Mouse (Mus musculus): ENCODE data around the gene Epn2.

Epn2 gene

DNA sequence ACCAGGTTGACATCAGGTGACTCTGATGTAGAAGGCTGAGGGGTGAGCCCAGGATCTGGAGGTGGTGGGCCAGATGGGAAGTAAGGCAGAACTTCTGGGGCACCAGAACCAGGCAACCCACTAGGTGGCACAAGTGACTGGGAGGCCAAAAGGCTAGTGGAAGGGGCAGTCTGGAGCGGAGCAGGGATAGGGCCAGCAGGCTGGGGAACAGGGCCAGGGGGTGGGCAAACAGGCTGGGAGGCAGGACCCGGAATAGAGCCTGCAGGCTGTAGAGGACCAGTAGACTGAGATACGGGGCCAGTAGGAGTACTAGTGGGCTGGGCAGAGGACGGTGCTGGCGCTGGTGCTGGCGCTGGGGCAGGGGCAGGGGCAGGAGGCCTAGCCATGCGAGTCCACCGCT, 89.6 kb downstream of the Epn2 start:
- no peak for DNase-seq (ENCODE audit: inconsistent ontology term)

DNA sequence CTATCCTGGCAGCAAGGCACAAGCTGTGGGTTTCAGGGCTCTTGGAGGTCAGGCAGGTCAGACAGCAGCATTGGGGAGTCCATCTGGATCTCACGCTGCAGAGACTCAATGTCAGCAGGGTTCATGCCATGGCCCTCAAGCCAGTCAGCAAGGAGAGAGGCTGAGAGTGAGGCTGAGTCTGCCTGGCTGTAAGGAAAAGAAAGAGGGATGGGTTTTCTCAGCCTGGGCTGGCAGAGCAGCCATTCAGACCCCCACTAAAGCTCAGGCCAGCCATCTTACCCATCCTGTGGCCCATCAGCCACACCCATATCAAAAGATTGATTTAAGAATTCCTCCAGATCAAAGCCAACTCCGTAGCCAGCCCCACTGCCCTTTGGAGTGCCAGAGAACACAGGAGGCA, 90.4 kb downstream of the Epn2 start:
- DNase-seq (ENCODE audit: inconsistent ontology term) = no peak

DNA sequence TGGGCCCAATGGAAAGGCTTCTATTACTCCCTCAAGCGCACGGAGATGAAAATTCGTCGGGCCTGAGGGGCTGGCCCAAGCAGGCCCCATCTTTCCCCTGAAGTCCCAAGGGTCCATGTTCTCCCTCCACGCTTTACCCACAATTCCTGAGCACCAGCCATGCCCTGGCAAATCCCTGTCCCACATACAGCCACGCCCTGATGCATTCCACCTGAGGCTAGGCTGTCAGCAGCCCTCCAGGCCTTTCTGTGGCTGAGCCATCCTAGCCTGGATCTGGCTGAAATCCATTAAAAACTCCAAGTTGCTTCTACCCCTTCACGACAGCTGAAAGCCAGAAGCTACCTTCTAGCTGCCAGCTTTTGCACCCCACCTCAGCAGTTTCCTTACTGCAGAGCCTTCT, 91.6 kb downstream of the Epn2 start:
- DNase-seq (ENCODE audit: inconsistent ontology term) = no peak

DNA sequence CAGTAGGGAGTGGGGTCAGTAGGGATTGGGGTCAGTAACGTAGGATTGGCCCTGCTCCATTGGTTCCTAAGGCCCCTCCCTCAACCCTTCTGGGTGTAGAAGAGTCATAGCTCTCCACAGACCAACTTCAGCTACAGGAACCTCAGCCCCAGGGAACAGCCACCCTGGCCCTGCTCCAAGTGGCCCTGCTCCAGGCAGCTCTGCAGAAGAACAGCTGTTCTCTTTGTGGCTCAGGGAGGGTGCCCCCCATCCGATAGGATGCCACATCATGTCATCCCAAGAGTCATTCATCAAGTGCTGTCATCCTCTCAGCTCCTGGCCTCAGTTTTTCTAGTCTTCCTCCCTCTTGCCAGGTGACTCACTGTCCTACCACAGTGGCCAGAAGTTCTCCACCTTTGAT, 92.1 kb downstream of the Epn2 start:
- peak; percentile 73 for DNase-seq (ENCODE audit: inconsistent ontology term)

DNA sequence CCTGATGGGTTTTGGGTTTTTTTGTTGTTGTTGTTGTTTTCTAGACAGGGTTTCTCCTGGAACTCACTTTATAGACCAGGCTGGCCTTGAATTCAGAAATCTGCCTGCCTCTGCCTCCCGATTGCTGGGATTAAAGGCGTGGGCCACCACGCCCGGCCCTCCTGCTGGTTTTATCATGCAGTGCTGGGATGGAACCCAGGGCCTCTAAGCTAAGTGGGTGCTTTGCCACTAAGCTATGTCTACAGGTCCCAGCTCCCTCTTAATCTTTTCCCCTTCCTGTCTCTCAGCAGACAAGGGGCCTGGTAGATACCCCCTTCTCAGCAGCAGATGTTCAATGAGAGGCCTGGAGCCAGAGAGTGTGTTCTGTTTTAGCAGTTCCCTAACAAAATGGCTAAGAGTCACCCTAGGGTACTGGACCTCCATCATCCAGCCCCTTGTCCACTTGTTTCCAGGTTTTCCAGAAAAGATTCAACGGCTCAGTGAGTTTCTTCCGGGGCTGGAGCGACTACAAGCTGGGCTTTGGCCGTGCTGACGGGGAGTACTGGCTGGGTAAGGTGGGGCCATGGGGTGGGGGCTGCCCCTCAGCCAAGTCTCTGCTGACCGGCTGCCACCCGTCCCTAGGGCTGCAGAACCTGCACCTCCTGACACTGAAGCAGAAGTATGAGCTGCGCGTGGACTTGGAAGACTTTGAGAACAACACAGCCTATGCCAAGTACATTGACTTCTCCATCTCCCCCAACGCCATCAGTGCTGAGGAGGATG, 92.8 kb downstream of the Epn2 start:
- no peak for DNase-seq (ENCODE audit: inconsistent ontology term)

DNA sequence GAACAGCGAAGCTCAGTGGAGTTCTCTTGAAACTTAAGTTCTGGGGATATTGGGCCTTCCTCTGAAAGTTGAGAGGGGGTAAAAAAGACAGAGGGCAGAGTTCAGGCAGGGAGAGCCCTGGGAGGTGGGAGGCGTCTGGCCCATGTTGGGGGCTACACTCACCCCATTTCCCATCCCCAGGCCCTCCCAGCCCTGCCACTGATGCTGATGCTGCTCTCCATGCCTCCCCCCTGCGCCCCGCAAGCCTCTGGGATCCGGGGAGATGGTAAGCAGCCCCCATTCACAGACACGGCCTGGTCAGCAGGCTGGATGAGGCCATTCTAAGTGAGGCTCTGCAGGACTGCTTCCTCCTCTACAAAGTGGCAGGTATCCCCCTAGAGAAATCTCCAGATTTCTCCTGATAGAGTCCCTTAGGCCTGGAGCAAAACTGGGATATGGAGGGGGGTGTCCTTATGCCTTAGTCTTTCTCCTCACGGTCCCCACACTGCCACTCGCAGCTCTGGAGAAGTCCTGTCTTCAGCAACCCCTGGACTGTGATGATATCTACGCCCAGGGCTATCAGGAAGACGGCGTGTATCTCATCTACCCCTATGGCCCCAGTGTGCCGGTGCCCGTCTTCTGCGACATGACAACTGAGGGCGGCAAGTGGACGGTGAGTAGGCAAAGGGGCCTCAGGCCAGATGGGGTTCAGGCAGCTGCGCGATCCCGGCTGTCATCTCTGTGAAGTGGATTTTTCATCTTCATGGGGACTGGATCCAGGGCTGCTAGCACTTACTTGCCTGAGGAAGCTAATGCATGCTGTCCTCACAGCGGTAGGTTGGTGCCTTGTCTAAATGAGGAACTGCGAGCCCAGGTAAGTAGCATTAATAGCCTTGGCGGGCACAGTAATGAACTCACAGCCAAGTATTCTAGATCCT, 93.7 kb downstream of the Epn2 start:
- DNase-seq (ENCODE audit: inconsistent ontology term) = no peak

DNA sequence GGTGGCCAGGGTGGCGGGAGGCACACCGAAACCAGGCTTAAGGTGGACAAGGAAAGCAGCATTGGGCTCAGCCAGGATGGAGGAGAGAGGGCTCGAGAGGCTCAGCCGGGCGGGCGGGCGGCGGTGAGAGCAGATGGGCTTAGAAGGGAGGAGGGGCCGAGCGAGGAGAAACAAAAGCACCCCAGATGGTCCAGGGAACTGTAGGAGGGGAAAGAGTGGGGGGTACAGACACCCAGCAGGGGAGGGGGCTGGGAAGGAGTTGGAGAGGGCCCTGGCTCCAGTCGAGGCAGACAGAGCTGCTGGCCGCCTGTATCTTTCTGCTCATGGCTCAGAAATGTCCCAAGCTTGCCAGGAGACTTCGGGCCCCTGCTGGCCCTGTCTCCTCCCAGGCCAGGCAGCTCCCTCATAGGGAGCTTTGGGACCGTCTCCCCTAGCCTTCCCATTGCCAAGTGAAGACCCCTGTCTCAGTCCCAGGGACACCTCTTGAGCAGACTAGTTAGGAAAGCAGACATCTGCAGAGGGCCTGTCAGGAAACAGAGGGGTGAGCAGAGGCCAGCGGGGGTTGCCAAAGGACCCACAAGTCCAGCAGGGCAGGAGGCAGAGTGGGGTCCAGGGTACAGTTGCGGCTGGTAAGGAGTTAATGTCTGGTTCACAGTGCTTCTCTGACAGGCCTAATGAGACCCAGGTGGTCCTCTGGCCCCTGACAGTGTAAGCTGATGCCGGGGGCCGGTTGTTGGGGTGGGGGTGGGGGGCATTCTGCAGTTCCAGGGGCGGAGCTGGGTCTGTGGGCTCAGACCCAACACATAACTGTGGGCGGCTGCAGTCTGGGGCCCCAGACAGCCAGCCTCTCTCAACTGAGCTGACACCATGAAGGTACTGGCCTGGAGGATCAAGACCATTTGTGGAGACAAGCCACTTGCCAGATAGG, 94.6 kb downstream of the Epn2 start, which contains the start of gene Mfap4:
Gene Mfap4, plus strand, starts transcription at position 819 of the 928 bp plus-strand sequence.
- peak; percentile 67 for DNase-seq (ENCODE audit: inconsistent ontology term)

DNA sequence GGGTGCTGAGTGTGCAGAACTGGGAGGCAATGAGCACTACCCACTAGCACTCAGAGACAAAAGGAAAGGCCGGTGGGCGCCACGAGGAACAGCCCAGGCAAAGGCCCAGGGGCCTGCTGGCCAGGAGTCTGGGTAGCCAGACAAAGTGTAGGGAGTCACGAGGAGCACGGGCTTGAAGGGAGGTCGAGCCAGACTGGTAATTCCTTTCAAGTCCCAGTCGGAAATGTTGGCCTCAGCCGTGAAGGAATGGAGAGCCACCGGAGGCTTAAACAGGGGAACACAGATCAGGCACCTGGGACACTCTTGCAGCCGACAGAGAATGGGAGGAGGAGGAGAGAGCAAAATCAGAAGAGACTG, 95.3 kb downstream of the Epn2 start:
- no peak for DNase-seq (ENCODE audit: inconsistent ontology term)

DNA sequence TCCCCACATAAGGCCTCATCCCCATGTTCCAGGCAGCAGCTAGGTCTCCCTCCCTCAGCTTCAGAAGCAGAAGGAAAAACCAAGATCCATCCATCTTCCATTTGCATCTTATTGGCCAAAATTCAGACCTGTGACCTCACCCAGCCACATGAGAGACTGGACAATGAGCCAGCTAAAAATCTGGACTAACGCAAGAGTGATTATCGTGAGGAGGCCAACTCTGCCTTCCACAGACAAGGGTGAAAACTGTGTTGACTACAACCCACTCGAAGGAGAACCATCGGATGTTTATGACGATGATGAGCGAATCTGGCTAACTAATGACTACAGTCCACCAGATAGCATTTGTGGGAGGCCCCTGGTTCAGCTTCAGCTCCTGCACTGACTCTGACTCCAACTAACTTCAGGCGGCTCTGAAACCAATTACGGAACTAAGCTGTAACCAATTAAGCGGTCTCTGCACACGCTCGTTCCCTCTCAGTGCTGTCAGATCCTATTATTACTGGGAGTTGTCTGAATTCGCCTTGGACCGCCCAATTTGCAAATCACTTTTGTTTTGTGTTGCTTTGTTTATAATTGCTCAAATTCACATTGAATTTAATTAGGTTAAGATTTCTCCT, 96.2 kb downstream of the Epn2 start:
- peak; percentile 76 for DNase-seq (ENCODE audit: inconsistent ontology term)

DNA sequence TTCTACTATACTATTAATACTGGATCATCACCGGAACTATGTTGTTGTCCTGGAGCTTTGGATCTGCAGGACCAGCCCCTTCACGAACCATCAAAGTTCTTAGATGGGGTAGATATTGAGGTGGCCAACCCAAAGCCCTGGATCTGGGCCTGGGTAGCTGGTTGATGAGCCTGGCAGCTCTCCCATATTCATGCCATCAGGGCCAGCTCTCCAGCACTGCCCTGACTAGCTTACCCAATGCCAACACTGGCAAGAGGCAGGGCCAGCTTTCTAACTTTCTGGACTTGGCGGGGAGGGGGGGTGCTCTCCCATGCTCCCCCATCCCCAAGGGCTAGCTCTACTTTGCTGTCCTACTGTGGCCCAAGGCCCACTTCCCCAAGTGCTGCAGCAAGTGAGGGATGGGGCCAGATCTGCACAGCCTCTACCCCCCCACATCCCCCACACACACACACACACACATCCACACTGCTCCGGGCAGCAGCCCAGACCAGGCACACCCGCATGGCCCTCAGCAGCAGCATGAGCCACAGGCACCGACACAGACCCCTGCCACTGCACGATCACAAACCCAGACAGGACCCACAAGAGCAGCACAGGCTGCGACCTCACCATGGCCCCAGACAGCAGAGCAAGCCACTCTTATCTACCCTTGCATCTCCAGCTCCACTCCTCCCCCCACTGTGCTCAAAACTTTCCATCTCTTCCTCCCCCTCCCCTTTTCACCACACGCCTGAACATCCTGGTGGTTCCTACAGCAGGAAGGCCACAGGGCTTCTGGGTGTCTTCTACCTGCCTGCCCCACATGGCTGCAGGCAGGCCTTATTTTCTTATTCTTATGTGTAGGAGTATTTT, 98.0 kb downstream of the Epn2 start:
- peak; percentile 21 for DNase-seq (ENCODE audit: inconsistent ontology term)

DNA sequence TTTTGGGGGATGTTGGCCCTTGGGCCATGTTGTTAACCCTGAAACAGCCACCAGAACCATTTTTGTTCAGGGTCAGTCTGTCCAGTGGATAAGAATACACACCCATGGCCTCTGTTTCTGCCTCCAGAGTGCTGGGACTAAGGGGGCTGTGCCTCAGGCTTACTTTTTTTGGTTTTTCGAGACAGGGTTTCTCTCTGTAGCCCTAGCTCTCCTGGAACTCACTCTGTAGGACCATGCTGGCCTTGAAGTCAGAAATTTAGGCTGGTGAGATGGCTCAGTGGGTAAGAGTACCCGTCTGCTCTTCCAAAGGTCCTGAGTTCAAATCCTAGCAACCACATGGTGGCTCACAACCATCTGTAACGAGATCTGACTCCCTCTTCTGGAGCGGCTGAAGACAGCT, 100.7 kb downstream of the Epn2 start:
- no peak for DNase-seq (ENCODE audit: inconsistent ontology term)

DNA sequence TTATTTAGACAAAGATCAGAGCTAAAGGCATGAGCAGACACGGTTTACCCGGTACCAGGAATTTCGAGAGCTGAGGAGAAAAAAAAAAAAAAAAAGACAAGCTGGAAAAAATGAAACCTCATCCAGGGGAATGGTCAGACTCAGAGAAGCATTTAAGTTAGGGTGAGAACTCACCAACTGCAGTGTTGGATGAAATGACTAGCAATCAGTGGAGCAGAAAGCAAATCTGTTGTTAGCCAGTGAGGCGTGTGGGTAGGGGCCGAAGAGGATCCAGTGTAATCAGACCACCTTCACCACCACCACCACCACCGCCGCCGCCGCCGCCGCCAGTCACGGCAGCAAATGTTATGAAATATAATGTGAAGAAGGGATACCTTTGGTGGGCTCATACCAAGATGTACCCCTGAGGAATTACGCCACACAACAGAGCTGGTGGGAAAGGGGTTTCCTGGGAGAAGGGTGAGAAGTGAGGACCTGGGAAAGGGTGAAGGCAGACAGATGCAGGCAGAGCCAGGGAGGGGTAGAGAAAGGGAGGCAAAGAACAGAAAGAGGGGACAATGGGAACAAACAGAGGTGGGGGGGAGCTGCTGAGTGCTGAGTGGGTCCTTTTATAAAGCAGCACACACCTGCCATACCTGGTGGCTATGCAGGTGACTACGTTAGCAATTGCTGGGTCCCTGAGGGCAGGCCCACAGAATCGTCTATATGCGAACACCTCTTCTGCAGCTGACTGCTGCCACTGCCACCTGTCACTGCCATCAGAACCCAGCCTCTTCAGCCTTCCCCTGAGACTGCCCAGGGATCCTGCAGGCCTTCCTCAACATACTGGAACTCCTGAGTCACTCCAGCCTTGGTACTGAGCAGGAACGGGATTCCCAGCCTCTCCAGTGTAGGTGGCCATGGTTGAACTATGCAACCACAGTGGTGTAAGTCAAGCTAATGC, 101.7 kb downstream of the Epn2 start:
- DNase-seq (ENCODE audit: inconsistent ontology term) = peak; percentile 52

DNA sequence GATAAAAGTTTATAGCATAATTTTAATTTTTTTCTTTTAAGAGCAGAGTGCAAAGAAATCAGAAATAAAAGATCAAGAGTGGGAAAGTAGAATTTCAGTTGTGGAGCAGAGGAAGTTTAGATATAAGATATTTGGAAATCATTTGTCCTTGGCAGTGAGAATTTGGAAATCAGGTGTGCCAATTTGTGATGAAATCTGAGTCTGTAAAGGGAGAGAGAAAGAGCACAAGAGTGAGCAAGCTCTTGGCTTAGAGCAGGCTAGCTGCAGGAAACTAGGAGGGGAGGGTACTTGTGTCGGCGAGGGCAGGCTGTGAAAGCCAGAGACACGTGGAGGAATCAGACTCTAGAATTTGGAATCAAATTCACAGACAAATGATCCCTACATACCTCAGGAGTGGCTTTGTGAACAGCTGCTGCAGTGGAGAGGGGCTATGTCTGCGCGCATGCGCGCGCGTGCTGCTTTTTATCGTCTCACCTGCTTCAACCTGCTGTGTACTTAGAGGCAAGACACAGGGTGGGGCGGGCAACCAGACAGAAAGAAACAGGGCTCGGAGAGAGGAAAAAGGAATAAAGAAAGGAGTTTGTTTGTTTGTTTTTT, 102.6 kb downstream of the Epn2 start:
- peak; percentile 25 for DNase-seq (ENCODE audit: inconsistent ontology term)

DNA sequence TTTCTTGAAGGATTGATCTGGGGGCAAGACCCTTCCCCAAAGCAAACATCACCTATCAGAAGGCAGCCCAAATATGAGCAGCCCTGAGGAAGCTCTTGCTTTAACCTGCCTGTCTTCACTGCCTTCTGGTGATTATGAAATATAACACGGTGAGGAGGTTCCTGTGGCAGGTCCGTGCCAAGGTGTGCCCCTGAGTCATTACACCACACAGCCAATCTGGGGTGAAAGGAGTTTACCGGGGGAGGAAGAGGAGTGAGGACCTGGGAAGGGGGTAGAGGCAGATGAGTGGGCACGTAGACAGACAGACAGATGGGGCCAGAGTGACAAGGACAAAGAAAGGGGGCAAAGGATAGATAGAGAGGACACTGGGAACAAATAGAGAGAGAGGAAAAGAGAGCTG, 105.9 kb downstream of the Epn2 start:
- no peak for DNase-seq (ENCODE audit: inconsistent ontology term)

DNA sequence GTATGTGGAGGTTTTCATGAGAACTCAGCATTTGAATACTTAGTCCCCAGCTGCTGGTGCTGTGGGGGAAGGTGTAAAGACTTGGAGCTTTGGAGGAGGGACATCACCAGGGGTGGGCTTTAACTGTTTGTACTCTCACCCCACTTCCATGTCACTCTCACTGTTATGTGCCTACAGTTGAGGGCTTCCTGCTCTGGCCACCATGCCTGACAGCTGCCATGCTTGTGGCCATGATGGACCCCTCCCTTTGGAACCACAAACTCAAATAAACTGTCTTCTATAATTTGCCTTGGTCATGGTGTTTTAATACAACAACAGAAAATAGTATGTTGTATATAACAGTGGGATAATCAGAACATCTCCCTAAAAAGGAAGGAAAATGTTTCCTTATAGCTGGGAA, 108.6 kb downstream of the Epn2 start:
- DNase-seq (ENCODE audit: inconsistent ontology term) = no peak

DNA sequence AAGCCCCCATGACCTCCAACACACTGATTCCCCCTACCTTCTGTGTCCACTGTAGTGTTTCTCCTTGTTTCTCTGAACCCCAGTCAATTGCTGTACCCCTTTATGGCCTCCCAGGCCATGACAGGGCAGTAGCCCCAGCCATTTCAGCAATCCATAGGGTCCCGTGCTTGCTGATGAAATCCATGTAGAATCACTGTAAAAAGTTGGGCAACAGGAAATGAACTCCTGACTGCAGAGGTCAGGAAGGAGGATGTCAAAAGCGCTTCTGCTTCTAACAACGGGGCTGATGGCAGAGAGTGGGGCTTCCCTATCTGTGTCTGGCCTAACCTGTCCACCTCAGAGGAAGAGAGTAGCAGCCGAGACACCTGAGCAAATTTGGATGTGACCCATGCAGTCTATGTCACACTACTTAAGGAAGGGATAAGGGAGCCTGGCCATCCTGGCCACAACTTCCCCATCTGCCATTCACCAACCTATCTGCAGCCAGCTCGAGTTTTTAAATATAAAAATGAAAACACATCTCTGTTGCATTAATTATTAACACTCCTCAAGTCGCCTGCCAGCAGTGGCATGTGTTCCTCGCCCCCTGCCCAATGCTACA, 110.1 kb downstream of the Epn2 start:
- no peak for DNase-seq (ENCODE audit: inconsistent ontology term)

DNA sequence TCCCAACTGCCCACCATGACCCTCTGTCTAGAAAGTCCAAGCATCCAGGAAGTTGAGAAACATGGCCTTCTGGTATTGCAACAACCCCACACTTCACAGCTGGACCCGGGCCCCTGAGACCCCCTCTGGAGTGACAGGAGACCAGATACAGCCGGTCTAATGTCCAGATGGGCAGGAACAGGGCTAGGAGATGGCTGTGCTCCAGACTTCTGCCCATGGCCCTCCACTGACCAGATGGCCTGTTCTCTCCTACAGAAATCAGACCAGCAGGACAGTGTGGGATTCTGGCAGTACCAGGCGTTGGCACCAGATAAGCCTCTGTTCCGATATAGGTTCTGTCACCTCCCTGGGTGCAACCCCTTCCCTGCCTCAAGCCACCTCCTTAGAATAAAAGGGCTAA, 111.0 kb downstream of the Epn2 start:
- no peak for DNase-seq (ENCODE audit: inconsistent ontology term)

All from Muller cell, postnatal 12 days (primary cell).